Mouse (Mus musculus): ENCODE data around the gene Clec4b1.
"Not testable (repeated sequence)": the region's sequence is repeated elsewhere in the genome, so short reads cannot be mapped to it uniquely, and the experiment has no call there.

Gene Clec4b1

DNA sequence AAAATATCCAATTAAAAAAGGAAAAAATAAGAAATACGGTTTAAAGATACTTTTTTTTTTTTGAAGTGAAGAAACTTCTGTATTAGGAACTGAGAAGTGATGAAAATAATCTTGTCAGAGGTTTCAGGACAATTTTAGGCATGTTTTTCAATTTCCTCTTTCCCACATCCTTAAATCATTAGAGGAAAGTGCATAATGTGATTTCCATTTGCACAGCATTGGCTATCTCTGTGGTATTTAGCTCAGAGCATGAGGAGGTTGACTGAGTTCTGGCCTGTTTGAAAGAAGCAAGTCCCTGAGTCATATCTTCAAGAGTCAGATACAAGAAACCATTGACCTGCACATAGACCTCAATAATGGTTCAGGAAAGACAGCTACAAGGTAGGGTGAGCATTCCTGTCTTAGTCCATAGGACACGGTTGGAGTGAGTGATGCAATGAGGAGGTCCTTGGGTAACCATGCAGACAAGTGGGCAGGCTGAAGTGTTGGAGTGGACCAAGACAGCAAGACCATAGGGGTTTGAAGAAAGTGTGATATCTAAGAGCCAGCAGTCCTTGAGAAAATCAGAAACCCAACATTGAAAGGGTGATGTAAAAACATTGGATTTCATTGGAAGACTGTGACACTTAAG lies at the start of gene Clec4b1:
TSS of gene Clec4b1 (plus strand) at position 221 of the 631 bp plus-strand sequence.
- DNase-seq = no peak

DNA sequence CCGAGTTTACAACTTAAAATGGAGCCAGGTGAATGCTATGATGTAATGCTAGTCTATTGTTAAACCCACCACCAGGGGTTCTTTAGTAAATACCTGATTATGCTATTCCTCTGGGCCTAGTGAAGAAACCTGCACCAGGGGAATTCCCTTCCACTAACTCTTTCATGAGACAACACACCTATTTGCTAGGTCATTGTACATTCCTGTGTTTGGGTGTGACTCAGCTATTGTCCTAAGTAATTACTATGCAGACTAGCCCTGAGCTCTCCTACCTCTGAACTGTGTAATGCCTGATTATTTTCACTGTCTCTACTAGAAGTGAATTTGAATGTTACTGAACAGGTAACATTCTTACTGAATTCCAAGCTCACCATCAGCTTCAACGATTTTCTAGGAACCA lies 45.1 kb upstream of the Clec4b1 start:
- not testable (repeated sequence) for DNase-seq

DNA sequence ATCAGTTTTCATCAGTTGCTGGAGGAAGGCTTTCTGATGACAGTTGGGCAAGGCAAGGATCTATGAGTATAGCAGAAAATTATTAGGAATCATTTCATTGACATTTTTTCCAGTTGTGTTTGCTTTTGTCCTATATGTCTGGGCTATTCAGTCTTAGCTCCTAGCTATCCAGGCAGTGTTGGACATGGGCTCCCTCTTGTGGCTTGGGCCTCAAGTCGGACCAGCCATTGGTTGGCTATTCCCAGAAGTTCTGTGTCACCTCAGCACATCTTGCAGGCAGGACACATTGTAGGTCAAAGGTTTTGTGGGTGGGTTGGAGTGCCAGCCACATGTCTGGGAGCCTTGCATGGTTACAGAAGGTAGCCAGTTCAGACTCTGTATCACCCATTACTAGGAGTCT lies 44.2 kb upstream of the Clec4b1 start:
- no peak for DNase-seq

DNA sequence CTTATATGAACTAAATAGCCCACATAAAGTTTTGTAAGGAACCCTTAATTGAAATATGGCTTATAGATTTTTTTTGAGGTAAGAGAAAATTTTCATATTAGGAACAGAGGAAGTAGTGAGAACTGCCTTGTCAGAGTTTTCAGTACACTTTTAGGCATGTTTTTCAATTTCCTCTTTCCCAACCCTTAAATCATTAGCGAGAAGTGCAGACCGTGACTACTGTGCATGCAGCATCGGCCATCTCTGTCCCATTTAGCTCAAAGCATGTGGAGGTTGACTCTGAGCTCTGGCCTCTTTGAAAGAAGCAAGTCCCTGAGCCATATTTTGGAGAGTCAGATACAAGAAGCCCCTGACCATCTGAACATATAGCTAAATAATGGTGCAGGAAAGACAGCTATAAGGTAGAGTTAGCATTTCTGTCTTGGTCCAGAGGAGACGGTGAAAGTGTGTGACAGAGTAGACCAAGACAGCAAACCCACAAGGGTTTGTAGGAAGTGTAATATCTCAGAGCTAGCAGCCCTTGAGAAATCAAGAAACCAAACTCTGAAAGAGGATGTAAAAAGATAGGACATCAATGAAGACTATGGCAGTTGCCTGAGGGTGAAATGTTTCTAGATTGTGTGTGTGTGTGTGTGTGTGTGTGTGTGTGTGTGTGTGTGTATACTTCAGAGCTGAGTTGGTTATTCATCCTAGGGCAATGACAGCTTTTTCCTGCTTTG lies 45.5 kb downstream of the Clec4b1 start:
- no peak for DNase-seq

DNA sequence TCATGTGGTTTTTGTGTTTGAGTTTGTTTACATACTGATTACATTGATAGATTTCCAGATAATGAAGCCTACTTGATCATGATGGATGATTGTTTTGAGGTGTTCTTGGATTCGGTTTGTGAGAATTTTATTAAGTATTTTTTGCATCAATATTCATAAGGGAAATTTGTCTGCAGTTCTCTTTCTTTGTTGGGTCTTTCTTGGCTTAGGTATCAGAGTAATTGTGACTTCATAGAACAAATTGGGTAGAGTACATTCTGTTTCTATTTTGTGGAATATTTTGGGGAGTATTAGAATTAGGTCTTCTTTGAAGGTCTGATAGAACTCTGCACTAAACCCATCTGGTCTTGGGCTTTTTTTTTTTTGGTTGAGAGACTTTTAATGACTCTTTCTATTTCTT lies 56.4 kb downstream of the Clec4b1 start, which contains the start of gene Clec4a2:
TSS of gene Clec4a2 (plus strand) at position 301 of the 400 bp plus-strand sequence.
- not testable (repeated sequence) for DNase-seq
